Mouse (Mus musculus): ENCODE results near the gene Klf11. TPM values are rescaled to one million over a fixed set of nuclear protein-coding genes. Genes with fewer than 3 reads are reported as not detected.
"Not testable (repeated sequence)": the region's sequence is repeated elsewhere in the genome, so short reads cannot be mapped to it uniquely, and the experiment has no call there.

Gene Klf11
- 1 to 10 TPM; 7.1 to 8.8 (median 8.1) TPM for total RNA-seq (2022)

DNA sequence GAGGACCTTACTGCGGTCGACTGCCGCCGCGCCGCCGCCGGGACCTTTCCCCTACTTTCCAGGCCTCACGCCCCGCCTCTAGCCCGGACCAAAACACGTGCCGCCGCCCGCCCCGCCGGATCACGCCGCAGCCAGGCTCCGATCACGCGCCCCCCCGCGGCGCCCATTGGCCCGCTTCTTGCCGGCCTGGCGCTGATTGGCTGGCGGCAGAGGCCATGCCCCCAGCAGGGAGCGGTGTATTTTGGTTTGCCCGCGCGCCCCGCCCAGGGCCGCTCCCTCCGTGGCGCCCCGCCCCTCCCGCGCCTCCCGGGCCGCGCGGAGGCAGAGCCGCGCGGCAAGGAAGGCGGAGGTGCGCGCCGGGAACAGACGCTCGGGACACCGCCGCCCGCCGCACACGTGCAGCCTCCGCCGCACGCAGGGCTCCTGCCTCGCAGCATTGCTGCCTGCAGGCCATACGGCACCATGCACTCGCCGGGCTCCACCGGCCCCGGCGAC, at the start of gene Klf11:
Klf11 (plus strand) TSS at position 212 of the 495 bp plus-strand sequence.
- DNase-seq (ENCODE audit: low spot score in 2 of 2) = peak; percentile 93 to 96

GRCm38 (mm10) chr12:24603266-24603665, 47.8 kb upstream of the Klf11 start:
- peak in 1 of 2 experiments; percentile 32 for DNase-seq (ENCODE audit: low spot score in 2 of 2)

GRCm38 (mm10) chr12:24606166-24606565, 44.9 kb upstream of the Klf11 start:
- no peak for DNase-seq (ENCODE audit: low spot score in 2 of 2)

DNA sequence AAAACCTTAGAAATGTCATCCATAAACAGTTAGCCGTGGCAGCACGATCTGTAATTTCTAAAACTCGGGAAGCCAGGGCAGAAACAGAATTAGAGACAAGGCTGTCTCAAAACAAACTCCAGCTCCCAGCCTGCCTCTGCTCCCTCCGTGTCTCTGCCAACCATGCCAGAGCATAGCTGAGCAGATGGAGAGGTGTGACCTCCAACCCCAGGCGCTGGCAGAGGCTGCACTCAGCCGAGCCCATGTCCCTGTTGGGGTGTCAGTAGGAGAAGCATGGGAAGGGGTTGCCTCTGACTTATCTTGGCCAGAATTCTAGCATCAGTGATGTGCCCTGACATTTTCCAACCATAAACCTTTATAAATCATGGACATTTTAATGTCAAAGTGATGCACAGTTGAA, 38.5 kb upstream of the Klf11 start:
- DNase-seq (ENCODE audit: low spot score in 2 of 2) = no peak

DNA sequence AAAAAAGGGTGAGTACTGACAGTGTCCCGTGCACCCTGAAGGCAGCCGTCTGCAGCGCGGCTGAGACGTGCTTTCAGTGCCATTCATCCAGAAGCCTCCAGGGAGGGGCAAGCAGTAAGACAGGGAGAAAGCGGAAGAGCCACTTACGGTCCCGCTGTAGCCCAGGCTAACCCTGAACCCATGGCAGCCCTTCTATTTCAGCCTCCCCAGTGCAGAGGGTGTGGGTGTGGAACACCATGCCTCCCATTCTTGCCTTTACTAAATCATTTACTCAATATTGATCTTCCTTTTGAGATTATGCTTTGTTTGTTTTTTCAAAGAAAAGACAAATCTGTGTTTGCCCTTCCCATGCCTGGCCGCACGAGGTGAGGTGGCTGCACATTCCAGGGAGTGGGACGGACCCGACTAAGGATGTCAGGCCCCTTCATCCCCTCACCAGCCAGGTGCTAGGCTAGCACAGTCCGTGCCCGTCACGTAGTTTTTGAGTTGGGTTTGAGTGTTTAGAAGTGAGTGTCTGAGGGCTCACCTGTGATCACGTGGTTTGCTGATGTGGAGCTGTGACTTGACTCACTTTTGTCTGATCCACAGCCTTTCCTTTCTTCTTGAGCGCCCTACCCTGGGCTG, 36.5 kb upstream of the Klf11 start:
- DNase-seq (ENCODE audit: low spot score in 2 of 2) = no peak

DNA sequence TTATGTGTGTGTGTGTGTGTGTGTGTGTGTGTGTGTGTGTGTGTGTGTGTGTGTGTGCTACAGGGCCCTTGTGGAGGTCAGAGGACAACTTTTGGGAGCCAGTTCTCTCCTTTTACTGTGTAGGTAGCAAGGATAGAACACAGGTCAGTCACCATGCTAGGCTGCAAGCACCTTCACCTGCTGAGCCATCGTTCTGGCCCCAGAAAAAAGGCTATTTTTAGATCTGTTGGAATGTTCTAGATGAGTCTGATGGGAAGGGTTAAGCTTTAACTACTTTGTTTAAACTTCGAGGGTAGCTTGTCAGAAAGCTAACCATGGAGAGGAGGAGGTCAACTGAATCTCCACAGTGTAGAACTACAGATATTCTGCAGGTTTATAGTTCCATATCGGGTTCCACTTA, 35.9 kb upstream of the Klf11 start:
- no peak for DNase-seq (ENCODE audit: low spot score in 2 of 2)

- no peak for DNase-seq (ENCODE audit: low spot score in 2 of 2)
These were observed 31.6 kb upstream of the Klf11 start for GRCm38 (mm10) chr12:24619436-24619835.

DNA sequence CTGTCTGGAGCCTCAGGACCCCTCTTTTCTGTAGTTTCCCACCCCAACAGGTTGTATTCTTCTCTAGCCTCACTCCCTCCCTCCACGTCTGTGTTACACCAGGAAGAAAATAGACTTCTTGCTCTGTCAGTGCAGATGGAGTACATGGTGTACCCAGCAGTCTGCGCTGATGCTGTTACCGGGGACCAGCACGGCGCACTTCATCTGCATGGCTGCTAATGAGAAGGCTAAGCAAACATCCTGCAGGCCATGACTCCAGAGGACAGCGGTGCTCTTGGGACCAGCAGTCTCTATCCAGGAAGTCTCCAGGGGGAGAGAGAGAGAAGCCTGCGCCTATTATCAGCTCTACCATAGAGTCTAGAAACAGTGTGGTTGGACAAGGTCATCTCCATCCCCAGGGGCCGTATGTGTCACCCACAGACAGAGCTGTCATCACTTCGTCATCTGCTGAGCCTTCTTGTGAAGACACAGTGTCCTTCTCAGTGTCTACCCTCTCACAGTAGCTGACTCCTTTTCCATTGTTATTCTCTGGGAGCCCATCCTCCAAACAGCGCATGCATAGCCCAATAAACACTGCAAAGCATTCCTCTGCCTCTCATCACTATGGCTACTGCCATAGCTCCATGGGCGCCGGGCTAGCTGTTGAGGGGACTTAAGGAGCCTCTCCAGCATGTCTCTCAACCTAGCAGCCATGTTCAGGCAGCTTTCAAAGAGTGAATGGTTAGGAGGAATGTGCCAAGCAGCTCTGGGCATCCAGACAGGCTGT, 27.4 kb upstream of the Klf11 start:
- no peak for DNase-seq (ENCODE audit: low spot score in 2 of 2)

GRCm38 (mm10) chr12:24626401-24626800, 24.7 kb upstream of the Klf11 start:
- DNase-seq (ENCODE audit: low spot score in 2 of 2) = no peak

- DNase-seq (ENCODE audit: low spot score in 2 of 2) = no peak
These were observed 23.9 kb upstream of the Klf11 start for GRCm38 (mm10) chr12:24627215-24627614.

- no peak for DNase-seq (ENCODE audit: low spot score in 2 of 2)
These were observed 20.9 kb upstream of the Klf11 start for GRCm38 (mm10) chr12:24630220-24630619.

- no peak for DNase-seq (ENCODE audit: low spot score in 2 of 2)
These were observed 18.7 kb upstream of the Klf11 start for GRCm38 (mm10) chr12:24632404-24632803.

DNA sequence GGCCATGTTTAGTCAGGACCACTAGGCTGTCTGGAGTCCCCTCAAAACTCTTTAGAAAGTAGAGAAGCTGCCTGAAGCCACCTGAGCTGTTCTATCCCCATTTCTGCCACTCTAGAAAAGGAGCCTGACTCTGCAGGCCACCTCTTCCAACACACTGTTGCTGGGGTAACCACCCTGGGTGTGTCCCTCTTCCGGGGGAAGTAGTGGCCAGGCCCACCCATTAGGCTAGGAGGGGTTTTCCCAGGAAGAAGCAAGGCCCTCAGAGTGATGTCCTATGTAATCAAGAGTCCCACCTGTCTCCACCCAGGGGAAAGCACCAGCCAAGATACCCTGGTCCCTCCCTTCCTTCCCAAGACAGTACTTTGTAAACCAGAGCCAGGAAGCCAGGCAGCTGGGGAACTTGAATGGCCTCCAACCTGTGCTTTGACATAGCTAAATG, 17.3 kb upstream of the Klf11 start:
- DNase-seq (ENCODE audit: low spot score in 2 of 2) = no peak

DNA sequence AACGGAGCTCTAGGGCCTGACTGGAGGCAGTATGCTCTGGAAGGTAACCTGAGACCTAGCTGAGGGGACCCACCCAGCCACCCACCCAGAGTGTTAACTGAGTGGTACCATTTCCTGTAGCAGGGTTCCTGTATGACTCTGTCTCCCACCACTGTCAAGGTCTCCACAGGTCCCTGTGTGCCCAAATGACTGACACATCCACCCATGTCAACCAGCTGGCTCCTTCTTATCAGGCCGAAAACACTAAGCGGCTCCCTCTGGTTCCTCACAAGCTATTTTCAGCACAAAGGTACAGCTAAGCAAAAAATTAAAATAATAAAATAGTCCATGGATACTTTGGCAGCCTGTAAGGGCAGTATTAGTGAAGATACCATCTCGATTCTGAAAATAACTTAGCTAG, 16.9 kb upstream of the Klf11 start:
- DNase-seq (ENCODE audit: low spot score in 2 of 2) = no peak

GRCm38 (mm10) chr12:24634648-24635047, 16.4 kb upstream of the Klf11 start:
- no peak for DNase-seq (ENCODE audit: low spot score in 2 of 2)

GRCm38 (mm10) chr12:24638787-24639186, 12.3 kb upstream of the Klf11 start:
- DNase-seq (ENCODE audit: low spot score in 2 of 2) = not testable (repeated sequence)

GRCm38 (mm10) chr12:24642370-24642802, 8.7 kb upstream of the Klf11 start:
- peak in 1 of 2 experiments; percentile 54 for DNase-seq (ENCODE audit: low spot score in 2 of 2)

DNA sequence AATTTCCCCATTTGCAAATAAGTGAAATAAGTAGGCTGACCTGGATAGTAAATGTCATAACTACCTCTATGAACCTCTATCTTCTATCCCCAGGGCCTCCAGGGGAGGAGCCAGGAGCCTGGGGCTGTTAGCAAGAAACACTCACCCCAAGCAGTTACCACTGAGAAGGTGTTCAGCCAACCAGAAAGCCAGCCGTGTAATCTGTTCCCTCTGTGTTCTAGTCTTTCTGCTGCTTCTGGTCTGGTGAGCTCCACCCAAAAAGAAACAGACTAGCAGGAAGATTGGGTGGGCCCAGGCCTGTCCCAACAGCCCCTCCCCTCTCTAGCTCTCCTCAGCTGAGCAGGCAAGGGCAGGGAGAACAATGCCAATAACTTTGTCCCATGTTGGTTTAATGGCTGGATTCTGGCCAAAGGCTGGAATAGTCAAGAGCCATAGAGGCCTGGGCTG, 6.9 kb upstream of the Klf11 start:
- DNase-seq (ENCODE audit: low spot score in 2 of 2) = no peak

GRCm38 (mm10) chr12:24645901-24646300, 5.2 kb upstream of the Klf11 start:
- DNase-seq (ENCODE audit: low spot score in 2 of 2) = no peak

DNA sequence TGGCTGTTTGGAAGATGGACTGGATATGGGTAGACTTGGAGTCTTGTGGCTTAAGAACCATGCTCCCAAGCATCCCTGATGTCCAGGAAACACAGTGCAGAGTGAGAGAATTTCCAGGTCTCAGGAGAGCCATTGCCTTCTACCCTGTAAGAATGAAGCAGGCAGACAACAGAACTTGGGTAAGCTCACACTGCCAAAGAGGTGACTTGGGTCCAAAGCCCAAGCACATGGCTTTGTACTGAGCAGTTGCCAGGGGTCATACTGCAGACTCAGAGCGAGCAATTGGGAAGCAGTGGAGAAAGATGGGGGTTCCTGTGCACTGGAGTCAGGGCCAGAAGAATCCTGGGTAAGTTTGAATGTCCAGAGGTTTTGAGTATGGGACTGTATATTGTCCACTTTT, 3.0 kb upstream of the Klf11 start:
- no peak for DNase-seq (ENCODE audit: low spot score in 2 of 2)

DNA sequence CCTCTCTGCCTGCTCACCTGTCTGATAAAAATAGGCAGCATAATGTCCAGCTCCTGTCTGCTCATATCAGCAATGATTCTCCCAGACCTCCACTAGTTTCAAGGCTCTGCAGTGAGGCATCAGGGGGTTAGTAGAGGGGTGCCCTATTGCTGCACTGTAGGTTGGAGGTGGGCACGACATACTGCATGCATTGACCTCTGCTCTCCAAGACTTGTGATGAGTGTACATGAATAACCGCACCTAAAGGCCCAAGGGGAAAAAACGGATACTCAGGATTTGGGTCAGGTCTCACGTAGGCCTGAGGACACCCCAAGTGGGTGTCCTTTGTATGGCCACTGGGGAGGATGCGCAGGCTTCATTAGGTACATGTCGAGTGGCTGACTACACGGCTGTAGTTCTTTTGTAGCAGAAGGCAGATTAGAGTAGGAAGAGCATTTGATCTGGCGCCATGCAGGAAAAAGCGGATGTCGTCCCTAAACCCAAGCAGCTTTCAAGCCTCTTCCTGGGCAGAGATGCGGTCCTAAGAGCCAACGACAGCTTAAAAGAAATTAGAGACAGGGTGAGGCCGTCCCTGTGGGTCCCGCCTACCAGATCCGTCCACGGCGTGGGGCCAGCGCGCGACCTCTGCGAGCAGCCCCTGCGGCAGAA, 535 bp upstream of the Klf11 start:
- DNase-seq (ENCODE audit: low spot score in 2 of 2) = peak in 1 of 2 experiments; percentile 40
